Mouse (Mus musculus) heart, postnatal 0 days (tissue): Measurements from ENCODE around the gene Scel.

ENCODE experiments used
- CTCF ChIP-seq: IDR thresholded peaks from 2 replicates; pipeline ENCODE4 v1.5.1; 2016; ENCODE audit warnings: antibody characterized with exemption, control low read depth, low read depth
- EP300 ChIP-seq: IDR thresholded peaks from 2 replicates; pipeline ENCODE4 v1.6.1; 2016; ENCODE audit warnings: antibody characterized with exemption, low read depth

- TF ChIP-seq EP300 (no peak), CTCF (no peak)
Measured at GRCm38 (mm10) chr14:103626100-103626499, 113.0 kb downstream of the Scel start.
